Mouse (Mus musculus) stomach, postnatal 0 days (tissue): Measurements from ENCODE around the gene Tnpo3.

Experiments
- CTCF ChIP-seq: IDR thresholded peaks from 2 replicates; pipeline ENCODE4 v1.5.1; 2016; ENCODE audit warnings: antibody characterized with exemption, low read depth, mild to moderate bottlenecking, moderate library complexity
- EP300 ChIP-seq: optimal IDR thresholded peaks from 2 replicates; pipeline ENCODE3; 2016; ENCODE audit warnings: antibody characterized with exemption

- 0 out of 2 replicates have a peak, but pooled peaks have one; percentile 30 for TF ChIP-seq CTCF
- no peak for TF ChIP-seq EP300
These were observed 104.2 kb downstream of the Tnpo3 start for GRCm38 (mm10) chr6:29505493-29505892.
